Mouse (Mus musculus): ENCODE results near the gene Olfr818.
"Not testable (repeated sequence)": the region's sequence is repeated elsewhere in the genome, so short reads cannot be mapped to it uniquely, and the experiment has no call there.

DNA sequence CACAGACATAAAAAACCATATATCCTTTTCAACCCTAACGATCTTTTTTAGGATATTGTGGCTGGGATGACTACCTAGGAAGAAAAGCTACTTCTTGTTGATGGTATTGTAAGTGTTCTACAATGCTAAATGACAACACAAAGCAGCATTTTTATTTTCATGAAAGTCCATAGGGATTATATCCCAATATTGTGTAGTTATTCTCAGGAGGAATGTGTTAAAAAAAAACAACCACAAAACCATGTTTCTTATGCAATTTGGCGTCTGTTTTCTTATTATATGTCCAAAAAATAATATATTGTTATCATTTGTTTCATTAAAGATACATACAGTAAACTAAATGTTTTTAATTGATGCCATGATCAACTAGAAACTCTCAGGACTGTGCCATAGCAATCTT is 27.1 kb upstream of the Olfr818 start, which contains the start of gene Olfr247:
- TF ChIP-seq POLR2A (IDR thresholded peaks at IDR 0.05; ENCODE audit: borderline replicate concordance, extremely low read depth, insufficient read depth, insufficient read length, poor library complexity, severe bottlenecking); CTCF (IDR thresholded peaks at IDR 0.05; ENCODE audit: borderline replicate concordance, extremely low read depth, insufficient read depth, insufficient read length): not testable (repeated sequence)
